Mouse (Mus musculus): ENCODE measurements at regions not wholly inside any gene's neighbourhood (a gene's known extent, or its start where the extent isn't known, plus 50 kb on each side); places are given as distances from the start of the nearest gene placed in this dataset.
A peak's percentile ranks its signal among the peaks of the same experiment; 100 is the strongest.

- DNase-seq (ENCODE audit: low spot score) = no peak
These were observed 310.0 kb downstream of the Sox9 start for GRCm38 (mm10) chr11:113091901-113092568.

- no peak for DNase-seq (ENCODE audit: low spot score)
These were observed 311.9 kb downstream of the Sox9 start for GRCm38 (mm10) chr11:113093895-113094445.

GRCm38 (mm10) chr11:113095625-113096024 lies 313.6 kb downstream of the Sox9 start:
- no peak for DNase-seq (ENCODE audit: low spot score)

GRCm38 (mm10) chr11:113096209-113096608 lies 314.2 kb downstream of the Sox9 start:
- no peak for DNase-seq (ENCODE audit: low spot score)

- DNase-seq (ENCODE audit: low spot score) = no peak
These were observed 316.3 kb downstream of the Sox9 start for GRCm38 (mm10) chr11:113098360-113098759.

- DNase-seq (ENCODE audit: low spot score) = no peak
These were observed 318.8 kb downstream of the Sox9 start for GRCm38 (mm10) chr11:113100800-113101199.

GRCm38 (mm10) chr11:113101534-113101933 lies 319.5 kb downstream of the Sox9 start:
- DNase-seq (ENCODE audit: low spot score) = peak; percentile 35

- DNase-seq (ENCODE audit: low spot score) = no peak
These were observed 321.3 kb downstream of the Sox9 start for GRCm38 (mm10) chr11:113103161-113103845.

GRCm38 (mm10) chr11:113105371-113105770 lies 323.3 kb downstream of the Sox9 start:
- DNase-seq (ENCODE audit: low spot score) = no peak

GRCm38 (mm10) chr11:113107205-113107844 lies 325.3 kb downstream of the Sox9 start:
- no peak for DNase-seq (ENCODE audit: low spot score)

- DNase-seq (ENCODE audit: low spot score) = peak; percentile 44
These were observed 326.1 kb downstream of the Sox9 start for GRCm38 (mm10) chr11:113107966-113108699.

GRCm38 (mm10) chr11:113109096-113109495 lies 327.1 kb downstream of the Sox9 start:
- DNase-seq (ENCODE audit: low spot score) = no peak

- DNase-seq (ENCODE audit: low spot score) = no peak
These were observed 331.3 kb downstream of the Sox9 start for GRCm38 (mm10) chr11:113113220-113113817.

- DNase-seq (ENCODE audit: low spot score) = no peak
These were observed 335.3 kb downstream of the Sox9 start for GRCm38 (mm10) chr11:113117179-113117898.

GRCm38 (mm10) chr11:113120570-113120969 lies 338.5 kb downstream of the Sox9 start:
- DNase-seq (ENCODE audit: low spot score) = no peak

GRCm38 (mm10) chr11:113121307-113121706 lies 339.3 kb downstream of the Sox9 start:
- no peak for DNase-seq (ENCODE audit: low spot score)

- no peak for DNase-seq (ENCODE audit: low spot score)
These were observed 340.1 kb downstream of the Sox9 start for GRCm38 (mm10) chr11:113122137-113122536.

- DNase-seq (ENCODE audit: low spot score) = no peak
These were observed 340.9 kb downstream of the Sox9 start for GRCm38 (mm10) chr11:113122964-113123363.

- DNase-seq (ENCODE audit: low spot score) = no peak
These were observed 343.8 kb downstream of the Sox9 start for GRCm38 (mm10) chr11:113125832-113126231.

GRCm38 (mm10) chr11:113129192-113129591 lies 347.2 kb downstream of the Sox9 start:
- DNase-seq (ENCODE audit: low spot score) = no peak

- no peak for DNase-seq (ENCODE audit: low spot score)
These were observed 348.0 kb downstream of the Sox9 start for GRCm38 (mm10) chr11:113129975-113130374.

Data from embryo, embryonic 10 days (tissue).